Mouse (Mus musculus): Measurements from ENCODE around the gene Slc26a11.
"Not testable (repeated sequence)": the region's sequence is repeated elsewhere in the genome, so short reads cannot be mapped to it uniquely, and the experiment has no call there.

Gene Slc26a11

GRCm38 (mm10) chr11:119362769-119363533 is 7.6 kb downstream of the Slc26a11 start:
- no peak for DNase-seq (ENCODE audit: low spot score in 2 of 2)

- peak; percentile 25 to 60 for DNase-seq (ENCODE audit: low spot score in 2 of 2)
Observed at GRCm38 (mm10) chr11:119363534-119364145, 8.3 kb downstream of the Slc26a11 start.

- DNase-seq (ENCODE audit: low spot score in 2 of 2) = no peak
Observed at GRCm38 (mm10) chr11:119375425-119375824, 20.1 kb downstream of the Slc26a11 start.

- DNase-seq (ENCODE audit: low spot score in 2 of 2) = no peak
Observed at GRCm38 (mm10) chr11:119377326-119377725, 22.0 kb downstream of the Slc26a11 start.

GRCm38 (mm10) chr11:119378551-119378950 is 23.2 kb downstream of the Slc26a11 start:
- no peak for DNase-seq (ENCODE audit: low spot score in 2 of 2)

GRCm38 (mm10) chr11:119381631-119382337 is 26.4 kb downstream of the Slc26a11 start:
- no peak for DNase-seq (ENCODE audit: low spot score in 2 of 2)

GRCm38 (mm10) chr11:119382338-119382850 is 27.0 kb downstream of the Slc26a11 start:
- no peak for DNase-seq (ENCODE audit: low spot score in 2 of 2)

- no peak for DNase-seq (ENCODE audit: low spot score in 2 of 2)
Observed at GRCm38 (mm10) chr11:119384904-119385303, 29.5 kb downstream of the Slc26a11 start.

- no peak for DNase-seq (ENCODE audit: low spot score in 2 of 2)
Observed at GRCm38 (mm10) chr11:119386306-119386705, 30.9 kb downstream of the Slc26a11 start.

- DNase-seq (ENCODE audit: low spot score in 2 of 2) = not testable (repeated sequence)
Observed at GRCm38 (mm10) chr11:119387273-119387672, 31.9 kb downstream of the Slc26a11 start.

GRCm38 (mm10) chr11:119389851-119390270 is 34.5 kb downstream of the Slc26a11 start:
- DNase-seq (ENCODE audit: low spot score in 2 of 2) = peak; percentile 17 to 26

- DNase-seq (ENCODE audit: low spot score in 2 of 2) = peak; percentile 20 to 24
Observed at GRCm38 (mm10) chr11:119390271-119391231, 35.2 kb downstream of the Slc26a11 start.

GRCm38 (mm10) chr11:119391386-119392000 is 36.1 kb downstream of the Slc26a11 start:
- DNase-seq (ENCODE audit: low spot score in 2 of 2) = no peak

GRCm38 (mm10) chr11:119392001-119392614 is 36.8 kb downstream of the Slc26a11 start:
- DNase-seq (ENCODE audit: low spot score in 2 of 2) = no peak

- DNase-seq (ENCODE audit: low spot score in 2 of 2) = peak; percentile 10 to 13
Observed at GRCm38 (mm10) chr11:119392800-119393482, 37.6 kb downstream of the Slc26a11 start, which contains the start of gene Rnf213. Gene Rnf213 (plus strand): TSS chr11:119393100.

- DNase-seq (ENCODE audit: low spot score in 2 of 2) = no peak
Observed at GRCm38 (mm10) chr11:119393483-119393804, 38.1 kb downstream of the Slc26a11 start.

GRCm38 (mm10) chr11:119394210-119394609 is 38.9 kb downstream of the Slc26a11 start:
- no peak for DNase-seq (ENCODE audit: low spot score in 2 of 2)

- DNase-seq (ENCODE audit: low spot score in 2 of 2) = no peak
Observed at GRCm38 (mm10) chr11:119395394-119395793, 40.0 kb downstream of the Slc26a11 start.

- no peak for DNase-seq (ENCODE audit: low spot score in 2 of 2)
Observed at GRCm38 (mm10) chr11:119395931-119396330, 40.6 kb downstream of the Slc26a11 start.

GRCm38 (mm10) chr11:119396461-119396860 is 41.1 kb downstream of the Slc26a11 start:
- DNase-seq (ENCODE audit: low spot score in 2 of 2) = no peak
